Mouse (Mus musculus) G1E (cell line): ENCODE measurements around the gene Cab39l.

ENCODE experiments used
- CTCF ChIP-seq: IDR thresholded peaks from 2 replicates; pipeline ENCODE4 v1.5.1; 2012; ENCODE audit warnings: low read depth, low read length, inconsistent platforms, mixed read lengths
- GATA1 ChIP-seq: IDR thresholded peaks from 2 replicates; pipeline ENCODE4 v1.6.1; 2012; ENCODE audit warnings: borderline replicate concordance, low read length, inconsistent platforms, mixed read lengths
- GATA2 ChIP-seq: IDR thresholded peaks from 2 replicates; pipeline ENCODE4 v1.6.1; 2012; ENCODE audit warnings: low read depth, low read length, inconsistent platforms, borderline replicate concordance
- POLR2AphosphoS5 ChIP-seq: IDR thresholded peaks from 2 replicates; pipeline ENCODE4 v1.6.1; 2012; ENCODE audit warnings: low read depth, low read length, inconsistent platforms; ENCODE audit not compliant: insufficient replicate concordance
- TAL1 ChIP-seq: conservative IDR thresholded peaks from 2 replicates; pipeline ENCODE4 v1.6.1; 2012; ENCODE audit warnings: low read depth, low read length, inconsistent platforms, mixed read lengths

DNA sequence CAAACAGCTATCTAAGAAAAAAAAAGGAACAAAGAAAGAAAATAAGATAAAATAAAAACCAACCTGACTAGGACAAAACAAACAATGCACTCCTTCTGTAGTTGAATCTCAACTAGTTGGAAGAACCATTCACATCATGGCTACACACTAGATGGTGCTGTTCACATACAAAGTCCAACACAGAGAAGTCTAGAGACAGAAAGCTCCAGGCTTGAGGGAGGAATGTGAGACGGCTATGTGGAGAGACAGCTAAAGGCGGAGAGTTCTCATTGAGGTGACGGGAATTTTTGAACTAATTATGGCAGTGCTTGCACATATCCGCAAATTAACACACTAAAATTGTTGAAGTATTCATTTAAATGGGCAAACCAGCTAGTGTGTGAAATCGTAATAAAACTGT is 113.3 kb downstream of the Cab39l start:
- TF ChIP-seq TAL1 (no peak), CTCF (no peak), POLR2AphosphoS5 (no peak), GATA1 (no peak), GATA2 (no peak)
